Mouse (Mus musculus) liver, postnatal 0 days (tissue): ENCODE data around the gene Ins2. TPM values are rescaled to one million over a fixed set of nuclear protein-coding genes. Genes with fewer than 3 reads are reported as not detected.

Experiments
- ATAC-seq: fragments of 200-750 bp; cut with Nextera tagmentation; 2 replicates; pipeline ENCODE4 v1.8.0; 2017; ENCODE audit warnings: mild to moderate bottlenecking, moderate library complexity
- DNase-seq: peaks from one replicate; pipeline ENCODE4 v3.0.0-alpha.2; 2016
- H3K27ac ChIP-seq: fragments of 300-500 bp; sonication (generic); 2 replicates; pipeline ENCODE4 v1.5.1; 2014; ENCODE audit warnings: antibody characterized with exemption, moderate library complexity, mild to moderate bottlenecking, low read depth
- H3K27me3 ChIP-seq: fragments of 300-500 bp; sonication (generic); 2 replicates; pipeline ENCODE4 v1.6.1; 2014; ENCODE audit warnings: low read length, control low read depth, mixed read lengths; ENCODE audit not compliant: insufficient read depth
- H3K36me3 ChIP-seq: fragments of 300-500 bp; sonication (generic); replicated peaks from 2 replicates; pipeline ENCODE4 v1.6.1; 2014; ENCODE audit warnings: mild to moderate bottlenecking, control low read depth, low read length, moderate library complexity, mixed read lengths; ENCODE audit not compliant: insufficient read depth
- H3K4me1 ChIP-seq: fragments of 300-500 bp; sonication (generic); 2 replicates; pipeline ENCODE4 v1.6.1; 2014; ENCODE audit warnings: antibody characterized with exemption, mild to moderate bottlenecking, control low read depth; ENCODE audit not compliant: insufficient read depth
- H3K4me2 ChIP-seq: fragments of 300-500 bp; sonication (generic); 2 replicates; pipeline ENCODE4 v1.6.1; 2014; ENCODE audit warnings: low read depth, mild to moderate bottlenecking, low read length, moderate library complexity, mixed read lengths
- H3K4me3 ChIP-seq: fragments of 300-500 bp; sonication (generic); 2 replicates; pipeline ENCODE4 v1.5.1; 2014; ENCODE audit warnings: low read depth, low read length
- H3K9ac ChIP-seq: fragments of 300-500 bp; sonication (generic); replicated peaks from 2 replicates; pipeline ENCODE4 v1.6.1; 2014; ENCODE audit warnings: mild to moderate bottlenecking, moderate library complexity
- H3K9me3 ChIP-seq: fragments of 300-500 bp; sonication (generic); 2 replicates; pipeline ENCODE4 v1.6.1; 2016; ENCODE audit warnings: mild to moderate bottlenecking, control low read depth, low read length, mixed read lengths
- CTCF ChIP-seq: sonication (generic); IDR thresholded peaks from 2 replicates; pipeline ENCODE4 v1.5.1; 2016; ENCODE audit warnings: antibody characterized with exemption, low read depth
- EP300 ChIP-seq: IDR thresholded peaks from 2 replicates; pipeline ENCODE4 v1.6.1; 2016; ENCODE audit warnings: antibody characterized with exemption, low read depth, mild to moderate bottlenecking
- WGBS: fragments of 180-500 bp; shearing (Covaris S2); extraction: QIAGEN DNeasy Blood & Tissue Kit; methylation state at CpG from one replicate; pipeline ENCODE4 v1.1.7; 2014; ENCODE audit not compliant: insufficient replicate concordance; 5-methylcytosine and 5-hydroxymethylcytosine counted together
- polyA plus RNA-seq: library from polyadenylated mRNA; unstranded; fragments of >200 nt; fragmentation: Nextera tagmentation; extraction: Ambion mirVana; gene quantifications from 2 replicates; pipeline ENCODE4 v1.2.1, GENCODE M21; 2015

Gene Ins2
- polyA plus RNA-seq, 1 experiment from 2014 or later = not detected

DNA sequence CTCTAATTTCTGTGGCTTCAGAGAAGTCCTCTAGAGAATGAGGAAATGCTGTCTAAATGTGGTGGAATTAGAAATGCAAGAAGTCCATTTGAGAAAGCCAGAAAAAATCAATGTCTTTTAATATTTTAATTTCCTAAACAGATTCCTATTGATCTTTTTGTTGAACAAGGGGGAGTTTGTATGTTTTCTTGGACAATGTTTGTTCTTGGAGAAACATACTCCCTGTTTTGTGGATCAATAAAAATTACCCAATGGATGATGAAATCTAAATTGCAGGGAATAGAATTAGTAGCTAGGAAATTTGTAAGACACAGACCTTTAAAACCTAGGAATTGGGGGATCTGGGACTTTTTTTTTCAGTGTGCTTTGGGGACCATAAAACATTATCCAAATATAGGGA lies 81.4 kb downstream of the Ins2 start:
- 0 out of 2 replicates have a peak overlapping the region, but pooled peaks have one; percentile 62 for H3K4me2 ChIP-seq
- peak overlapping the region; percentile 52; the same call in 1 of the 2 replicates for H3K4me3 ChIP-seq
- peak; percentile 37; the same call in 1 of the 2 replicates for TF ChIP-seq EP300
- TF ChIP-seq CTCF = no peak
- peaks cover 92% of the 10 kb centered on the region for H3K27me3 ChIP-seq
- peak overlapping the region; percentile 83; the same call in 1 of the 2 replicates for H3K27ac ChIP-seq
- H3K9ac ChIP-seq = no peak overlapping the region
- ATAC-seq = no peak
- no peaks in the 10 kb centered on the region for H3K9me3 ChIP-seq
- no peak for DNase-seq
- H3K36me3 ChIP-seq = no peaks in the 10 kb centered on the region
- H3K4me1 ChIP-seq = no peaks in the 10 kb centered on the region; the same call in 1 of the 2 replicates

DNA sequence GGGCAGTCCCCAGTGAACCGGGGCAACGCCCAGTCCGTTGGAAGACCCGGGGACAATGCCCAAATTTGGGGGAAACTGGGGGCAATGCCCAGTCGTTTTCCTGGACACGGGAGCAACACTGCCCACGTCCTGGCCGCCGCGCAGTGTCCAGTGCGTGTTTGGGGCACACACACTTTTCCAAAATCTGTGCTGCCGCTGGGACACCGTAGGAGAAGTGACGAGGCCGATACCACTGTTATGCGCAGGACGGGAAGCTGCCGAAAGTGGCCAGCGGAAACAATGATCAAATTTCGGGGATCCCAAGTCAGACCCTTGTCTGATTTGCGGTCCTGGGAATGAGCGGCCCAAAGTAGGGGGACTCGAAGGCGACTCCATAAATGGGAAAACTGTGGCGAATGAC lies 82.1 kb downstream of the Ins2 start:
- H3K4me1 ChIP-seq = no peaks in the 10 kb centered on the region; the same call in 1 of the 2 replicates
- 3% methylated on average over 25 of the region's 25 CpGs for WGBS
- DNase-seq (no peak), ATAC-seq (no peak)
- no peak for TF ChIP-seq EP300
- TF ChIP-seq CTCF = no peak
- no peaks in the 10 kb centered on the region for H3K9me3 ChIP-seq
- peak overlapping the region; percentile 52 for H3K4me3 ChIP-seq
- peak overlapping the region; percentile 59 for H3K9ac ChIP-seq
- peak overlapping the region; percentile 83 for H3K27ac ChIP-seq
- no peaks in the 10 kb centered on the region for H3K36me3 ChIP-seq
- H3K27me3 ChIP-seq = peaks cover 96% of the 10 kb centered on the region
- H3K4me2 ChIP-seq = peak overlapping the region; percentile 62

DNA sequence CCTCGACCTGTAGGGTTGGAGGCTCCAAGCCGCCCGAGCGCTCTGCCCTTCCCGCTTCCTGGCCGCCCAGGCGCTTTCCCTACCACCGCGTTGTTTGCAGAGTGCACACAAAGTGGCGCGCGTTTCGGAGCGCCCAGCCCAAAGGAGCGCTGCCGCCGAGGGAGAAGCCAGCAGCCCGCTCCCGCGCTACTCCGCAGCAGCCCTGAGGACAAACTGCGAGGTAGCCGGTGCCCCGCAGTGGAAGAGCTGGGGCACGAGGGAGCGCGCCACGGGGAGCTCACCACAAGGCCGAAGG lies 82.6 kb downstream of the Ins2 start:
- Histone ChIP-seq H3K4me3 (peak overlapping the region; percentile 52), H3K4me1 (no peaks in the 10 kb centered on the region; the same call in 1 of the 2 replicates), H3K27me3 (peaks cover 94% of the 10 kb centered on the region), H3K9ac (peak overlapping the region; percentile 59), H3K9me3 (no peaks in the 10 kb centered on the region), H3K27ac (peak overlapping the region; percentile 83), H3K4me2 (peak overlapping the region; percentile 62), H3K36me3 (no peaks in the 10 kb centered on the region)
- DNase-seq = no peak
- no peak for TF ChIP-seq EP300
- no peak for TF ChIP-seq CTCF
- ATAC-seq = no peak
- WGBS = under 1% methylated on average over 29 of the region's 29 CpGs

DNA sequence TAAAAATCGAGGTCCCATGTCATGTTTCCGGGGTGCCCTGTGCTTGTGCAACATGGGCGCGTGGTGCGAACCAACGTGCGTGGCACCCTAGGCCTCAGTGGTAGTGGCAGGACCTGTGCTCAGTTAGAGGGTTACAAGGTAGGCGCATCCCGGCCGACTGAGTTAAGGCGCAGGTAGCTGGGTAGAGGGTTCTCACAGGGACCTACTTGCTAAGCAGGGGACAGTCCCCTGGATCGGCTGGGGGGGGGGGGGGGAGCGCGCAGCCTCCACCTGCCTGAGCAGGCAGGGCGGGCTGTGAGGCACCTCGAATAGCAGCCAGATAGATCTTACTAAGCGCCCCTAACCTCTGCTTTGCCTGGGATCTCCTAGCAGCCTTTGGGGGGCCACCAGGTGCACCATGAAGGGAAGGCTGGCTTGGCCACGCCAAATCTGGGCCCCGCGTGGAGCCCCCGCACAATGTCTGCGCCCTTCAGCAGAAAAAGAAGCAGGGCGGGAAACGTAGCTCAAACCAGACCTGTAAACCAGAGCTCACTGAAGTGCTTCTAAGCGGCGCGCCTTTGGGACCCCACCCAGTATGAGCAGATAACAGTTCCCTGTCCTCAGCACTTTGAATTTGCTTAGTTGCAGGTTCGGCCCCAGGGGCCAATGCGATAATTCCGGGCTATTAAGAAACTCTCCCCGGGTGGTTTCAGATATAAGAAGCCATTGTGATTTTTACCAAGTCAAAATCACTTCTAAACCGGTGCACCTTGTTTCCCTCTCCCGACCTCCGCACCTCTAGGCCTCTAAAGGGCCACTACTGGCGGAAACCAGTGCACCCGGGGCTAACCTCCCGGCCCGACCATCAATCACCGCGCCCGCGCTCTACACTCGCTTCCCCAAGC lies 83.2 kb downstream of the Ins2 start:
- H3K27ac ChIP-seq = peak overlapping the region; percentile 83
- DNase-seq = no peak
- no peak for ATAC-seq
- H3K9ac ChIP-seq = peak overlapping the region; percentile 59
- H3K4me3 ChIP-seq = peak overlapping the region; percentile 52
- peaks cover 91% of the 10 kb centered on the region for H3K27me3 ChIP-seq
- H3K9me3 ChIP-seq = no peaks in the 10 kb centered on the region
- TF ChIP-seq CTCF = no peak
- no peak for TF ChIP-seq EP300
- H3K36me3 ChIP-seq = no peaks in the 10 kb centered on the region
- no peaks in the 10 kb centered on the region; the same call in 1 of the 2 replicates for H3K4me1 ChIP-seq
- WGBS = 1% methylated on average over 41 of the region's 43 CpGs
- H3K4me2 ChIP-seq = peak overlapping the region; percentile 62

DNA sequence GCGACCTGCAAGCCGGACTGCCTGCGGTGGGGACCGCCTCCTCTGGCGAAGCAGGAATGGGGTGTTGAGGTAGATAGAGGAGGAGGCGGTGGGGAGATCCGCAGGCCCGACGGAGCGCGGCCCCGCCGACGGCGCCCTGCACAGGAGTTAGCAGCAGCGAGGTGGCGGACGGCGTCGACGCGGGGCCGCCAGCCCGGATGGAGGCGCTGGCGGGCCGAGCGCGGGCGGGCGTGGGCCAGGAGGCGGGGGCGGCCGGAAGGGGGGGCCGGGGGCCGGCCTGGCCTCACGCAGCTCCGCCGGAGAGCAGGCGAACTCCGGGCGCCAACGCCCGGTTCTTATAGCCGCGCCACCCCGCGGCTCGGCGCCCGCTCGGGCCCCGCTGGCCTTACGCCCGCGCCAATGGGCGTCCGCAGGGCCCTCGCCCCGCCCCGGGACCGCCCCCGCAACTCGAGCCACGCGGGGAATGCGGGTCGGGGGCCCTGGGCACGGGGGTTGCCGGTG lies 84.0 kb downstream of the Ins2 start:
- H3K4me1 ChIP-seq = no peaks in the 10 kb centered on the region; the same call in 1 of the 2 replicates
- H3K9me3 ChIP-seq = no peaks in the 10 kb centered on the region
- 0 out of 2 replicates have a peak, but pooled peaks cover 3% of the 10 kb centered on the region for H3K36me3 ChIP-seq
- WGBS = under 1% methylated on average over 26 of the region's 70 CpGs
- peaks cover 91% of the 10 kb centered on the region for H3K27me3 ChIP-seq
- peak; percentile 60 for ATAC-seq
- H3K4me2 ChIP-seq = peak overlapping the region; percentile 62
- peak overlapping the region; percentile 83 for H3K27ac ChIP-seq
- H3K9ac ChIP-seq = peak overlapping the region; percentile 59
- DNase-seq = peak; percentile 64
- TF ChIP-seq EP300 (no peak), CTCF (no peak)
- peak overlapping the region; percentile 52 for H3K4me3 ChIP-seq

DNA sequence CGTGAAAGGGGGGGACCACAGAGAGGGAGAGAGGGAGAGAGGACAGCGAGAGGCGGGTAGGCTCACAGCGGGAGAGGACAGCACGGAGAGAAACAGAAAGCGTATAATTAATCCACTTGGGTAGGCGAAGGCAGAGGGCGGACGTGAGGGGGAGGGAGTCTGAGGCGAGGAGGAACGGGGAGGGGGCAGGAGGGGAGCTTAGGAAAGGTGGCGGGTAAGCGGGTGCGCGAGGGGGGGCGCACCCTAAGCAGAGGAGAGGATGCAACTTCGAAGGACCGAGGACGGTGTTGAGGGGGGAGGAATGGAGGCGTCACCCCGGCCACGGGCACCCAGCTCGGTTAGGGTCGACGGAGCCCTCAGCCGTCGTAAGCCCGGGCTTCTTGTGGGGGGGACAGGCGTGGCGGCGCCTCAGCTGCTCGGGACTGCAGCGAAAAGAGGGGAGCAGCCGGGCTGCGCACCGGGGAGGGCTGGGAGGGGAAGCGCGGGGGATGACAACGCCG lies 84.5 kb downstream of the Ins2 start:
- TF ChIP-seq CTCF = no peak
- TF ChIP-seq EP300 = no peak
- no peaks in the 10 kb centered on the region; the same call in 1 of the 2 replicates for H3K4me1 ChIP-seq
- H3K9me3 ChIP-seq = no peaks in the 10 kb centered on the region
- H3K27ac ChIP-seq = peak overlapping the region; percentile 83
- ATAC-seq (no peak), DNase-seq (no peak)
- H3K9ac ChIP-seq = peak overlapping the region; percentile 58
- 1% methylated on average over 20 of the region's 40 CpGs for WGBS
- peaks cover 91% of the 10 kb centered on the region for H3K27me3 ChIP-seq
- peak overlapping the region; percentile 52 for H3K4me3 ChIP-seq
- H3K4me2 ChIP-seq = peak overlapping the region; percentile 62
- H3K36me3 ChIP-seq = peaks cover 3% of the 10 kb centered on the region; the same call in 1 of the 2 replicates
